Mouse (Mus musculus) frontal cortex, adult 2 months (tissue): Measurements from ENCODE around the gene Rcvrn. TPM values are rescaled to one million over a fixed set of nuclear protein-coding genes. Genes with fewer than 3 reads are reported as not detected.

Experiments
- DNase-seq, 2 experiments: peaks; one replicate each; pipeline ENCODE4 v3.0.0; 2022; ENCODE audit warnings: low spot score in 1 of 2; ENCODE audit errors: extremely low spot score in 1 of 2
- polyA plus RNA-seq: library from polyadenylated mRNA; depleted of rRNA; stranded (reverse); fragments of >200 nt; gene quantifications from 2 replicates; pipeline ENCODE4 v1.2.3, GENCODE M21; 2012; rRNA removed

Gene Rcvrn
- polyA plus RNA-seq, 1 experiment = 1.5 TPM

- peak in 1 of 2 experiments; percentile 30 for DNase-seq
Observed at GRCm38 (mm10) chr11:67738846-67739490, 43.8 kb downstream of the Rcvrn start.

- DNase-seq = no peak
Observed at GRCm38 (mm10) chr11:67741569-67741968, 46.4 kb downstream of the Rcvrn start.

Other genes starting within 250 kb of the Rcvrn start
- 158 and 166 TPM in 2 replicates for gene Gas7, start 239.9 kb upstream of the Rcvrn start, polyA plus RNA-seq
- 0.21 and 0.28 TPM in 2 replicates for gene Glp2r, start 75.8 kb downstream of the Rcvrn start, polyA plus RNA-seq
- gene Gsg1l2, start 79.3 kb downstream of the Rcvrn start, polyA plus RNA-seq = 0.08 TPM in 1 of 2 replicates, not detected in the other
- 0.10 TPM in 1 of 2 replicates, not detected in the other for gene Dhrs7c, start 102.9 kb downstream of the Rcvrn start, polyA plus RNA-seq
- gene Usp43, start 226.8 kb downstream of the Rcvrn start, polyA plus RNA-seq = 3.6 and 4.0 TPM in 2 replicates